Mouse (Mus musculus): ENCODE data around the gene Pdcd10. TPM values are rescaled to one million over a fixed set of nuclear protein-coding genes. Genes with fewer than 3 reads are reported as not detected.

Pdcd10 gene
- 33.8 and 54.2 TPM in 2 replicates for total RNA-seq (2014; rRNA removed)
- polyA plus RNA-seq (2015; fragmentation: Nextera tagmentation; extraction: Ambion mirVana) = 93.8 and 95.6 TPM in 2 replicates

GRCm38 (mm10) chr3:75556695-75557291, at the start of gene Pdcd10:
TSS of gene Pdcd10 (minus strand) at chr3:75556856.
- ATAC-seq (ENCODE audit: low FRiP score) (peak; percentile 98), DNase-seq (ENCODE audit: low spot score) (peak; percentile 100)
- Histone ChIP-seq H3K9ac (replicated peaks; ENCODE audit: low read length, poor library complexity, severe bottlenecking) (peak within 1 kb of the TSS; percentile 91), H3K4me2 (ENCODE audit: low read depth, low read length, poor library complexity, severe bottlenecking) (peak within 1 kb of the TSS; percentile 70), H3K27me3 (ENCODE audit: insufficient read depth, low read length) (no peaks in the 10 kb centered on the region), H3K27ac (ENCODE audit: low read depth, low read length) (peak within 1 kb of the TSS; percentile 79), H3K4me3 (ENCODE audit: low read depth, low read length) (peak within 1 kb of the TSS; percentile 84), H3K36me3 (ENCODE audit: insufficient read depth, low read length) (no peaks in the 10 kb centered on the region), H3K9me3 (ENCODE audit: low read length) (no peaks in the 10 kb centered on the region), H3K4me1 (ENCODE audit: insufficient read depth, low read length) (peaks cover 5% of the 10 kb centered on the region; the same call in 1 of the 2 replicates)
- peak; percentile 54 for TF ChIP-seq CTCF (IDR thresholded peaks at IDR 0.05)
- under 1% methylated on average over 35 of the region's 35 CpGs for WGBS

GRCm38 (mm10) chr3:75584898-75585297, 28.2 kb upstream of the Pdcd10 start:
- ATAC-seq (ENCODE audit: low FRiP score) (no peak), DNase-seq (ENCODE audit: low spot score) (no peak)
- no peak overlapping the region for H3K9ac ChIP-seq (replicated peaks; ENCODE audit: low read length, poor library complexity, severe bottlenecking)
- TF ChIP-seq CTCF (IDR thresholded peaks at IDR 0.05) = no peak
- WGBS = 86% methylated on average over 4 of the region's 4 CpGs
- no peaks in the 10 kb centered on the region for H3K9me3 ChIP-seq (ENCODE audit: low read length)
- no peak overlapping the region for H3K4me2 ChIP-seq (ENCODE audit: low read depth, low read length, poor library complexity, severe bottlenecking)
- H3K27me3 ChIP-seq (ENCODE audit: insufficient read depth, low read length) = no peaks in the 10 kb centered on the region
- no peak overlapping the region for H3K4me3 ChIP-seq (ENCODE audit: low read depth, low read length)
- no peaks in the 10 kb centered on the region for H3K4me1 ChIP-seq (ENCODE audit: insufficient read depth, low read length)
- H3K27ac ChIP-seq (ENCODE audit: low read depth, low read length) = no peak overlapping the region
- H3K36me3 ChIP-seq (ENCODE audit: insufficient read depth, low read length) = no peaks in the 10 kb centered on the region

- Histone ChIP-seq H3K4me3 (ENCODE audit: low read depth, low read length) (no peak overlapping the region), H3K9ac (replicated peaks; ENCODE audit: low read length, poor library complexity, severe bottlenecking) (no peak overlapping the region), H3K27me3 (ENCODE audit: insufficient read depth, low read length) (no peaks in the 10 kb centered on the region), H3K27ac (ENCODE audit: low read depth, low read length) (no peak overlapping the region), H3K4me1 (ENCODE audit: insufficient read depth, low read length) (no peaks in the 10 kb centered on the region), H3K9me3 (ENCODE audit: low read length) (no peaks in the 10 kb centered on the region), H3K4me2 (ENCODE audit: low read depth, low read length, poor library complexity, severe bottlenecking) (no peak overlapping the region), H3K36me3 (ENCODE audit: insufficient read depth, low read length) (no peaks in the 10 kb centered on the region)
- 84% methylated on average over 3 of the region's 3 CpGs for WGBS
- peak; percentile 68 for DNase-seq (ENCODE audit: low spot score)
- no peak for TF ChIP-seq CTCF (IDR thresholded peaks at IDR 0.05)
- ATAC-seq (ENCODE audit: low FRiP score) = no peak
These were observed 26.6 kb upstream of the Pdcd10 start for GRCm38 (mm10) chr3:75583293-75583692.

GRCm38 (mm10) chr3:75579352-75579751, 22.7 kb upstream of the Pdcd10 start:
- DNase-seq (ENCODE audit: low spot score) = no peak
- WGBS = 59% methylated on average over 4 of the region's 4 CpGs

GRCm38 (mm10) chr3:75575582-75575981, 18.9 kb upstream of the Pdcd10 start:
- no peak overlapping the region for H3K4me3 ChIP-seq (ENCODE audit: low read depth, low read length)
- H3K4me2 ChIP-seq (ENCODE audit: low read depth, low read length, poor library complexity, severe bottlenecking) = no peak overlapping the region
- H3K27me3 ChIP-seq (ENCODE audit: insufficient read depth, low read length) = no peaks in the 10 kb centered on the region
- H3K27ac ChIP-seq (ENCODE audit: low read depth, low read length) = no peak overlapping the region
- DNase-seq (ENCODE audit: low spot score) (no peak), ATAC-seq (ENCODE audit: low FRiP score) (no peak)
- H3K36me3 ChIP-seq (ENCODE audit: insufficient read depth, low read length) = no peaks in the 10 kb centered on the region
- 83% methylated on average over 1 of the region's 1 CpGs for WGBS
- H3K9ac ChIP-seq (replicated peaks; ENCODE audit: low read length, poor library complexity, severe bottlenecking) = no peak overlapping the region
- no peak for TF ChIP-seq CTCF (IDR thresholded peaks at IDR 0.05)
- H3K4me1 ChIP-seq (ENCODE audit: insufficient read depth, low read length) = no peaks in the 10 kb centered on the region
- H3K9me3 ChIP-seq (ENCODE audit: low read length) = no peaks in the 10 kb centered on the region

More at GRCm38 (mm10) chr3:75579352-75579751, 22.7 kb upstream of the Pdcd10 start:
- H3K4me2 ChIP-seq (ENCODE audit: low read depth, low read length, poor library complexity, severe bottlenecking) = no peak overlapping the region
- H3K27ac ChIP-seq (ENCODE audit: low read depth, low read length) = no peak overlapping the region
- ATAC-seq (ENCODE audit: low FRiP score) = no peak
- no peak overlapping the region for H3K9ac ChIP-seq (replicated peaks; ENCODE audit: low read length, poor library complexity, severe bottlenecking)
- H3K4me1 ChIP-seq (ENCODE audit: insufficient read depth, low read length) = no peaks in the 10 kb centered on the region
- no peaks in the 10 kb centered on the region for H3K27me3 ChIP-seq (ENCODE audit: insufficient read depth, low read length)
- H3K4me3 ChIP-seq (ENCODE audit: low read depth, low read length) = no peak overlapping the region
- no peaks in the 10 kb centered on the region for H3K9me3 ChIP-seq (ENCODE audit: low read length)
- H3K36me3 ChIP-seq (ENCODE audit: insufficient read depth, low read length) = no peaks in the 10 kb centered on the region
- peak; percentile 40 for TF ChIP-seq CTCF (IDR thresholded peaks at IDR 0.05)

GRCm38 (mm10) chr3:75574074-75574473, 17.4 kb upstream of the Pdcd10 start:
- Histone ChIP-seq H3K27me3 (ENCODE audit: insufficient read depth, low read length) (no peaks in the 10 kb centered on the region), H3K36me3 (ENCODE audit: insufficient read depth, low read length) (no peaks in the 10 kb centered on the region), H3K4me2 (ENCODE audit: low read depth, low read length, poor library complexity, severe bottlenecking) (no peak overlapping the region), H3K9ac (replicated peaks; ENCODE audit: low read length, poor library complexity, severe bottlenecking) (no peak overlapping the region), H3K27ac (ENCODE audit: low read depth, low read length) (no peak overlapping the region), H3K9me3 (ENCODE audit: low read length) (no peaks in the 10 kb centered on the region), H3K4me1 (ENCODE audit: insufficient read depth, low read length) (no peaks in the 10 kb centered on the region), H3K4me3 (ENCODE audit: low read depth, low read length) (no peak overlapping the region)
- DNase-seq (ENCODE audit: low spot score) (no peak), ATAC-seq (ENCODE audit: low FRiP score) (no peak)
- 63% methylated on average over 2 of the region's 2 CpGs for WGBS
- TF ChIP-seq CTCF (IDR thresholded peaks at IDR 0.05) = no peak
